Mouse (Mus musculus): ENCODE results near the gene Pdcd1lg2. TPM values are rescaled to one million over a fixed set of nuclear protein-coding genes. Genes with fewer than 3 reads are reported as not detected.

Pdcd1lg2 gene
- not detected in 2 replicates for polyA plus RNA-seq (2012; rRNA removed)
- polyA plus RNA-seq (2014; fragmentation: Nextera tagmentation; extraction: Ambion mirVana): not detected in 2 replicates

GRCm38 (mm10) chr19:29410619-29411018, at the start of gene Pdcd1lg2:
TSS of gene Pdcd1lg2 (plus strand) at chr19:29410919.
- no peak within 1 kb of the TSS for H3K27ac ChIP-seq (replicated peaks; ENCODE audit: low read depth, low read length)
- H3K4me1 ChIP-seq (ENCODE audit: control insufficient read depth, insufficient read depth, low read length): peaks cover 20% of the 10 kb centered on the region
- H3K4me3 ChIP-seq (replicated peaks; ENCODE audit: low read length): no peak within 1 kb of the TSS
- no peak within 1 kb of the TSS for H3K4me2 ChIP-seq (replicated peaks; ENCODE audit: low read depth, low read length, severe bottlenecking)
- H3K36me3 ChIP-seq (ENCODE audit: control insufficient read depth, insufficient read depth, low read length): no peaks in the 10 kb centered on the region
- no peaks in the 10 kb centered on the region for H3K9me3 ChIP-seq (ENCODE audit: control insufficient read depth, low read length)
- ATAC-seq (ENCODE audit: low FRiP score, low read depth) (no peak), DNase-seq (ENCODE audit: low spot score) (no peak)
- 87% methylated on average over 4 of the region's 4 CpGs for WGBS
- H3K9ac ChIP-seq (ENCODE audit: low read depth, low read length, severe bottlenecking): no peak within 1 kb of the TSS
- no peaks in the 10 kb centered on the region for H3K27me3 ChIP-seq (ENCODE audit: control insufficient read depth, insufficient read depth, low read length)
- no peak for TF ChIP-seq POLR2A (IDR thresholded peaks at IDR 0.05; ENCODE audit: borderline replicate concordance, extremely low read depth, insufficient read depth, insufficient read length)

DNA sequence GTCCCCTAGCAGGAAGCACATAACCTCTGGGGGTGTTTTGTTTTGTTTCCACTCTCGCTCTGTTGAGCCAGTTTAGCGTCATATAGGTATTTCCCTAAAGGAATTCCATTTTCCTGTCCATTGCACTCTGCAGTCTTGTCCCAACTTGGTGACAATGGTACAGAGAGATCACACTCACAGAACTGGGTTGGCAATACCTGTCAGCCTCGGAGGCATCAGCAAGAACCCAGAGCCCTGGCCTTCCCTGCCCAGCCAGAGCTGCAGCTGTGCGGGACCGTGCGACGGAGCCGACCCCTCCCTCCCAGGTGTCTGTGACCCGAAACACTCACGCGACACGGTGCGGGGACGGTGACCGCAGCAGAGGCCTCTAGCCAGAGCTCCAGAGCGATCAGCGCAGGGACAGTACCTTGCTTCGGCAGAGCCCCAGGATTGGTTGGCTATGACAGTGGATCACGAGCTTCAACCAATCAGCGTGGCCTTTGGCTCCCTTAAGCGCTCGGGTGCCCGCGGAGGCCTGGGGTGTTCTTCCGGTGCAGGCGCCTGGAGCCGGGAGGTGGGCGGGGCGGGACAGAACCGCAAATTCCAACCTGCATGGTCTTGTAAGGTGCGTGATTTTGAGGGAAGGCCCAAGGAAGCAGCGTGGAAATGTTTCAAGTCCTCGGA, 49.1 kb upstream of the Pdcd1lg2 start:
- no peak overlapping the region for H3K27ac ChIP-seq (replicated peaks; ENCODE audit: low read depth, low read length)
- TF ChIP-seq POLR2A (IDR thresholded peaks at IDR 0.05; ENCODE audit: borderline replicate concordance, extremely low read depth, insufficient read depth, insufficient read length): no peak
- H3K4me2 ChIP-seq (replicated peaks; ENCODE audit: low read depth, low read length, severe bottlenecking): peak overlapping the region; percentile 83
- no peaks in the 10 kb centered on the region; the same call in 1 of the 2 replicates for H3K36me3 ChIP-seq (ENCODE audit: control insufficient read depth, insufficient read depth, low read length)
- peak overlapping the region; percentile 61 for H3K9ac ChIP-seq (ENCODE audit: low read depth, low read length, severe bottlenecking)
- peak; percentile 94 for DNase-seq (ENCODE audit: low spot score)
- ATAC-seq (ENCODE audit: low FRiP score, low read depth): peak; percentile 99
- peak overlapping the region; percentile 55 for H3K4me3 ChIP-seq (replicated peaks; ENCODE audit: low read length)
- H3K4me1 ChIP-seq (ENCODE audit: control insufficient read depth, insufficient read depth, low read length): 0 out of 2 replicates have a peak, but pooled peaks cover 5% of the 10 kb centered on the region
- H3K9me3 ChIP-seq (ENCODE audit: control insufficient read depth, low read length): no peaks in the 10 kb centered on the region
- no peaks in the 10 kb centered on the region for H3K27me3 ChIP-seq (ENCODE audit: control insufficient read depth, insufficient read depth, low read length)
- 3% methylated on average over 33 of the region's 33 CpGs for WGBS

GRCm38 (mm10) chr19:29362173-29362930, 48.4 kb upstream of the Pdcd1lg2 start:
- H3K27ac ChIP-seq (replicated peaks; ENCODE audit: low read depth, low read length): no peak overlapping the region
- peak overlapping the region; percentile 61 for H3K9ac ChIP-seq (ENCODE audit: low read depth, low read length, severe bottlenecking)
- WGBS: 42% methylated on average over 13 of the region's 13 CpGs
- DNase-seq (ENCODE audit: low spot score) (no peak), ATAC-seq (ENCODE audit: low FRiP score, low read depth) (0 out of 2 replicates have a peak, but pooled peaks have one; percentile 20)
- peak overlapping the region; percentile 83 for H3K4me2 ChIP-seq (replicated peaks; ENCODE audit: low read depth, low read length, severe bottlenecking)
- H3K36me3 ChIP-seq (ENCODE audit: control insufficient read depth, insufficient read depth, low read length): no peaks in the 10 kb centered on the region; the same call in 1 of the 2 replicates
- no peaks in the 10 kb centered on the region for H3K27me3 ChIP-seq (ENCODE audit: control insufficient read depth, insufficient read depth, low read length)
- H3K4me1 ChIP-seq (ENCODE audit: control insufficient read depth, insufficient read depth, low read length): 0 out of 2 replicates have a peak, but pooled peaks cover 5% of the 10 kb centered on the region
- no peaks in the 10 kb centered on the region for H3K9me3 ChIP-seq (ENCODE audit: control insufficient read depth, low read length)
- H3K4me3 ChIP-seq (replicated peaks; ENCODE audit: low read length): peak overlapping the region; percentile 55
- no peak for TF ChIP-seq POLR2A (IDR thresholded peaks at IDR 0.05; ENCODE audit: borderline replicate concordance, extremely low read depth, insufficient read depth, insufficient read length)

- Histone ChIP-seq H3K4me2 (replicated peaks; ENCODE audit: low read depth, low read length, severe bottlenecking) (no peak overlapping the region), H3K4me1 (ENCODE audit: control insufficient read depth, insufficient read depth, low read length) (0 out of 2 replicates have a peak, but pooled peaks cover 5% of the 10 kb centered on the region), H3K27me3 (ENCODE audit: control insufficient read depth, insufficient read depth, low read length) (no peaks in the 10 kb centered on the region), H3K36me3 (ENCODE audit: control insufficient read depth, insufficient read depth, low read length) (no peaks in the 10 kb centered on the region; the same call in 1 of the 2 replicates), H3K27ac (replicated peaks; ENCODE audit: low read depth, low read length) (no peak overlapping the region), H3K4me3 (replicated peaks; ENCODE audit: low read length) (no peak overlapping the region), H3K9ac (ENCODE audit: low read depth, low read length, severe bottlenecking) (no peak overlapping the region), H3K9me3 (ENCODE audit: control insufficient read depth, low read length) (no peaks in the 10 kb centered on the region)
- DNase-seq (ENCODE audit: low spot score): no peak
- no peak for ATAC-seq (ENCODE audit: low FRiP score, low read depth)
- TF ChIP-seq POLR2A (IDR thresholded peaks at IDR 0.05; ENCODE audit: borderline replicate concordance, extremely low read depth, insufficient read depth, insufficient read length): no peak
- 82% methylated on average over 7 of the region's 7 CpGs for WGBS
Measured at GRCm38 (mm10) chr19:29363557-29363956, 47.2 kb upstream of the Pdcd1lg2 start.

DNA sequence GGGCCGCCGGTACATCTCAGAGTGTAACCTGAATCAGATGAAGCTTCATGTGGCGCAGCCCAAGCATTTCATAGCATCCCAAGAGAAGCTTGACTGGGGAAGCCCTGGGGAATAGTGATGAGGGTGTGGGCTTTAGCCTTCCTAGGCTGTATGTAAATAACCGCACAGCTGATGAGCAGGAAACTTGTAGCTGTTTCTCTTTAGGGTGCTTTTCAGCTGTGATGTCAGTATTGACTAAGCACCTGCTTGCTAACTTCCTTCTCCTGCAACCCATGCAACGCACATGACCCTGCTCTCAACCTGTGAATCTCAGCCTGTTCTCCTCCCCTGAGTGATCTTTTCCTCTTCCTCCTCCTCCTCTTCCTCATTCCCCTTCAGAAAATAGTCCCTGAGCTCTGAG, 46.6 kb upstream of the Pdcd1lg2 start:
- ATAC-seq (ENCODE audit: low FRiP score, low read depth): no peak
- no peak for TF ChIP-seq POLR2A (IDR thresholded peaks at IDR 0.05; ENCODE audit: borderline replicate concordance, extremely low read depth, insufficient read depth, insufficient read length)
- Histone ChIP-seq H3K4me3 (replicated peaks; ENCODE audit: low read length) (no peak overlapping the region), H3K36me3 (ENCODE audit: control insufficient read depth, insufficient read depth, low read length) (no peaks in the 10 kb centered on the region; the same call in 1 of the 2 replicates), H3K27ac (replicated peaks; ENCODE audit: low read depth, low read length) (no peak overlapping the region), H3K4me2 (replicated peaks; ENCODE audit: low read depth, low read length, severe bottlenecking) (no peak overlapping the region), H3K4me1 (ENCODE audit: control insufficient read depth, insufficient read depth, low read length) (0 out of 2 replicates have a peak, but pooled peaks cover 5% of the 10 kb centered on the region), H3K9ac (ENCODE audit: low read depth, low read length, severe bottlenecking) (no peak overlapping the region), H3K27me3 (ENCODE audit: control insufficient read depth, insufficient read depth, low read length) (no peaks in the 10 kb centered on the region), H3K9me3 (ENCODE audit: control insufficient read depth, low read length) (no peaks in the 10 kb centered on the region)
- DNase-seq (ENCODE audit: low spot score): no peak
- 80% methylated on average over 5 of the region's 5 CpGs for WGBS

Data from limb, embryonic 14.5 days (tissue).